Mouse (Mus musculus): ENCODE measurements around the gene Sel1l2. TPM values are rescaled to one million over a fixed set of nuclear protein-coding genes. Genes with fewer than 3 reads are reported as not detected.

Sel1l2 gene
- not detected in 2 replicates for polyA plus RNA-seq (2016; fragmentation: Nextera tagmentation; extraction: Ambion mirVana)

DNA sequence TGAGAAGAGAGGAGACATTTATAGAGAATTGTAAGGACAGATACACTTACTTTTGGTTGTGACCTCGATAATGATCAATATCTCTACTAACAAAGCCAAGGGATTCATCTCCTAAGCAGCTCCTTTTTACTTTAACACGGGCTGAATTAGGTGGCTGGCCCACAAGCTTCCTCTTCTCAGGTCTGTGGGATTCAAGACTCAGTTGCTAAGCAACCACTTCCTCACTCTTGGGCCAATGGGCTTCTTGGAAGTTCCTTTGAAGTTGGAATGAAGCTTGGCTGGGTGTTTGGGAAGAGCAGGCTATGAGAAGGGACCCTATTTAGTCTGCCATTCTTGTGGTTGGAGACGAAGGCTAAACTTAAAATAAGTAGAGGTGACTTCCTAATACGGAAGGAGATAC, at the start of gene Sel1l2:
Gene Sel1l2 (minus strand): TSS at position 182 of the 400 bp plus-strand sequence.
- no peak for ATAC-seq (ENCODE audit: low FRiP score, low read depth)
- H3K27ac ChIP-seq (replicated peaks): no peak within 1 kb of the TSS
- H3K36me3 ChIP-seq: no peaks in the 10 kb centered on the region
- H3K4me3 ChIP-seq: no peak within 1 kb of the TSS
- H3K4me2 ChIP-seq (replicated peaks): no peak within 1 kb of the TSS
- H3K9ac ChIP-seq (replicated peaks): no peak within 1 kb of the TSS
- H3K4me1 ChIP-seq: no peaks in the 10 kb centered on the region
- WGBS: 21% methylated on average over 4 of the region's 4 CpGs
- no peaks in the 10 kb centered on the region for H3K27me3 ChIP-seq
- no peaks in the 10 kb centered on the region for H3K9me3 ChIP-seq

DNA sequence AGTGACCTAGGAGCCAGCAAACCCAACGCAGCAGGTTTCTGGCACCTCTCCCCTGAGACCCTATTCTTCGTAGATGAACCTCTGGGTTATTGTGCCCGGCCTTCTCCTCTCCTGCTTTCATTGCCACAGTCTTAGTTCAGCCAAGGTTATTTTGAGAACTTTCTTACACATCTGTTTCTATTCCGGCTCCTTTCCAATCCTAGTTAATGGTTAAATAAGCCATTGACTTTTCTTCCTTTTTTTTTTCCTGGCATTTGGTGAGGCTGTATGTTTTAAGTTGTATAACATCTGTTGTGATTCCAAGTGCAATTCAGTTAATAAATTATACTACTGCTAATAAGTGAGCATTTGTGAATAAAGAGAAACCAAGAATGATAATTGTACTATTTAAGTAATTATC, 49.6 kb upstream of the Sel1l2 start:
- H3K9ac ChIP-seq (replicated peaks): no peak overlapping the region
- ATAC-seq (ENCODE audit: low FRiP score, low read depth): no peak
- H3K9me3 ChIP-seq: no peaks in the 10 kb centered on the region
- no peaks in the 10 kb centered on the region for H3K4me1 ChIP-seq
- H3K4me3 ChIP-seq: no peak overlapping the region
- no peaks in the 10 kb centered on the region for H3K27me3 ChIP-seq
- no peak overlapping the region for H3K4me2 ChIP-seq (replicated peaks)
- no peaks in the 10 kb centered on the region for H3K36me3 ChIP-seq
- H3K27ac ChIP-seq (replicated peaks): no peak overlapping the region
- WGBS: 84% methylated on average over 4 of the region's 4 CpGs

DNA sequence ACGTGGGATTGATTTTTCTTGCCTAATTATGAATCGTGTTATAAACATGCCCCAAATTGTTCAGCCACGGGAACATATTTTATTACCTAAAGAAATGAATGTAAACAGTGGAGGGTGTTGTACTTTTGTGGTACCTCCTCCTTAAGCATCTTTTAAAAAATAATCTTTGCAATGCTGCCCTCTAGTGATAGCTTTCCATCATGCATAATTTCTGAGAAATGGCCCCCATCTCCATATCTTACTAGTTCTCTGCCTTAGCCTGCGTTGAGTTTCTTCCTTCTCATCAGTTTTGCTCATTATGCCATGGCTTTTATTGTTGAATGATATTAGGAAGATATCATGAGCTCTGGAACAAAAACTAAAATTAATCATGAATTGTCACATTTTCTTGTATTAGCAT, 37.8 kb upstream of the Sel1l2 start:
- Histone ChIP-seq H3K4me2 (replicated peaks) (no peak overlapping the region), H3K4me1 (no peaks in the 10 kb centered on the region), H3K36me3 (no peaks in the 10 kb centered on the region), H3K27ac (replicated peaks) (no peak overlapping the region), H3K9ac (replicated peaks) (no peak overlapping the region), H3K9me3 (no peaks in the 10 kb centered on the region), H3K4me3 (no peak overlapping the region), H3K27me3 (no peaks in the 10 kb centered on the region)
- ATAC-seq (ENCODE audit: low FRiP score, low read depth): peak; percentile 76
- WGBS: 21% methylated on average over 4 of the region's 4 CpGs

DNA sequence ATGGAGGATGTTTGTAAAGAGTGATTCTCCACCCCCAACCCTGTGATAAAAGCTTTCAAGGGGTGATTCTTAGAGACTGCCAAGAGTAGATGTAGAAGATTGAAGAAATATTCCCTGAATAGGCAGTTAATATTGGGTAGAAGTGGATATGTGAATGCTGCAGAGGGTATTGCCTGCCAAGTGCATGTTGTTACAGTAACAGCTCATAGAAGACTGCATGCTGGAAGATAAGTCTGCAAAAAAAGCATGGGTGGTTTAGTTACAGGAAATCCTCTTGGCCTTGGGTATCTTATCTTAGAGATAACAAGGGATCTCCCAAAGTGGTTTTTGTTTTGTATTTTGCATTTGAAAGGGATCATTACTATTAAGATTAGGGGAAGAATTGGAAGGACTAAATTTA, 36.3 kb upstream of the Sel1l2 start:
- ATAC-seq (ENCODE audit: low FRiP score, low read depth): no peak
- Histone ChIP-seq H3K4me2 (replicated peaks) (no peak overlapping the region), H3K27ac (replicated peaks) (no peak overlapping the region), H3K4me1 (no peaks in the 10 kb centered on the region), H3K9me3 (no peaks in the 10 kb centered on the region), H3K9ac (replicated peaks) (no peak overlapping the region), H3K36me3 (no peaks in the 10 kb centered on the region), H3K4me3 (no peak overlapping the region), H3K27me3 (no peaks in the 10 kb centered on the region)

DNA sequence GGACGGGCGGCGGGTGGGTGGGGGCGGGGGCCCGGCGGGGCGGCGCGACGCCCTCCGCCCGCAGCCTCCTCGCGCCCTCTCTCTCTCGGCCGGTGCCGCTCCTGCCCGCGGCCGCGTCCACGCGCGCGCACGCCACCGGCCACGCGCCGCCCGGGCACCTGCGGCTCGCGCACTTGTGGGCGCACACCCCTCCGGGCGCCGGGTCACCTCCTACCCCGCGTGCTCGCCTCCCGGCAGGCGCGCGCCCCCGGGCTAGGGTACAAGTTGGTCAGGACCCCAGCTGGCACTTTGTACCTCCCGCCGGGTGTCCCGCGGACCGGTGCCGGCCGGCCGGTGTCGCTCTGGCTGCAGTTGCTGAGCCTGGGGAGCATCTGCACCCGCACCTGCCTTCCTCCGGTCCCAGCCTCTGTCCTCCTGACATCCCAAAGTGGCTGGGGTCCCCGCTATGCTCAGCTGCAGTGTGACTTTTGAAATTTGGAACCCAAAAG, 6.3 kb upstream of the Sel1l2 start:
- H3K4me3 ChIP-seq: peak overlapping the region; percentile 84
- H3K9me3 ChIP-seq: no peaks in the 10 kb centered on the region
- peak overlapping the region; percentile 84 for H3K4me2 ChIP-seq (replicated peaks)
- peak; percentile 61 for ATAC-seq (ENCODE audit: low FRiP score, low read depth)
- no peaks in the 10 kb centered on the region for H3K27me3 ChIP-seq
- WGBS: 0% methylated on average over 45 of the region's 58 CpGs
- no peaks in the 10 kb centered on the region for H3K36me3 ChIP-seq
- H3K27ac ChIP-seq (replicated peaks): peak overlapping the region; percentile 73
- 0 out of 2 replicates have a peak, but pooled peaks cover 3% of the 10 kb centered on the region for H3K4me1 ChIP-seq
- peak overlapping the region; percentile 77 for H3K9ac ChIP-seq (replicated peaks)

DNA sequence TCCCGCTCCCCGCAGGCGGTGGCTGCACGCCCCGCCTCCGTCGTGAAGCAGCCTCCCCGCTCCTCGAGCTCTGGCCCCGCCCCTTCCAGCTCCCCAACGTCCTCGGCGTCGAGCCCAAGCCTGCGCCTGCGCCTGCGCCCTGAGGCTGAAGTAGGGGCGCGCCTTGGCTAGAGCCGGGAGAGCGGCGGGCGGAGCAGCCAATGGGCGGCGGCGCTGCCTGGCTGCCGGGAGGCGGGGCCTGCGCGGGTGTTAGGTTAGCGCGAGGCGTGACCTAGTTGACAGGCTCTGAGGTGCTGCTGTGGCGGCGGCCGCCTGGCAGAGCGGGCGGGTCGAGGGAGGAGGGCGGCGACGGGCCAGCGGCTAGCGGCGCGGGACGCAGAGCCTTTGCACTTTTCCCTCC, 5.7 kb upstream of the Sel1l2 start, which contains the start of gene Macrod2:
Gene Macrod2 (plus strand): TSS at position 131 of the 400 bp plus-strand sequence.
- Histone ChIP-seq H3K4me1 (0 out of 2 replicates have a peak, but pooled peaks cover 3% of the 10 kb centered on the region), H3K4me2 (replicated peaks) (peak within 1 kb of the TSS; percentile 84), H3K36me3 (no peaks in the 10 kb centered on the region), H3K4me3 (peak within 1 kb of the TSS; percentile 84), H3K9ac (replicated peaks) (peak within 1 kb of the TSS; percentile 77), H3K27ac (replicated peaks) (peak within 1 kb of the TSS; percentile 73), H3K9me3 (no peaks in the 10 kb centered on the region), H3K27me3 (no peaks in the 10 kb centered on the region)
- 2% methylated on average over 37 of the region's 47 CpGs for WGBS
- peak; percentile 100 for ATAC-seq (ENCODE audit: low FRiP score, low read depth)

DNA sequence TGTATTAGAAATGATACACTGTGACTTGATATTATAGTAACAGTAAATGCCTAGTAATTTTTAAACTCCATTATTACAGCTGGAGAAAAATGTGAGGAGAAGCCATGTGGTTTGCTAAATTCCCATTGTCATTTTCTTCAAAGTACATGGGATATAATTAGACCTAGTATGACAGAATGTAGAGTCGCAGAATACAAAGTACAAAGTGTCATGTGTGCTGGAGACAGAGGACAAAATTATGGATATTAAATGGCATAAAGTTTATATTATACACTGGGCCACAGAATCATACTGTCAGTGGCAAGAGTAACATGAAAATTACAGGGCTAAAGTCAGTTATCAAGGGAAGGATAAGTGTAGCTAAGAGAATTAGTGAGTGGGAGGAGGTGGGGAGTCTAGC, 24.7 kb downstream of the Sel1l2 start:
- no peaks in the 10 kb centered on the region for H3K27me3 ChIP-seq
- H3K4me2 ChIP-seq (replicated peaks): no peak overlapping the region
- no peaks in the 10 kb centered on the region for H3K9me3 ChIP-seq
- no peaks in the 10 kb centered on the region for H3K36me3 ChIP-seq
- H3K9ac ChIP-seq (replicated peaks): no peak overlapping the region
- H3K4me1 ChIP-seq: no peaks in the 10 kb centered on the region
- no peak for ATAC-seq (ENCODE audit: low FRiP score, low read depth)
- no peak overlapping the region for H3K4me3 ChIP-seq
- WGBS: 90% methylated on average over 1 of the region's 1 CpGs
- H3K27ac ChIP-seq (replicated peaks): no peak overlapping the region

DNA sequence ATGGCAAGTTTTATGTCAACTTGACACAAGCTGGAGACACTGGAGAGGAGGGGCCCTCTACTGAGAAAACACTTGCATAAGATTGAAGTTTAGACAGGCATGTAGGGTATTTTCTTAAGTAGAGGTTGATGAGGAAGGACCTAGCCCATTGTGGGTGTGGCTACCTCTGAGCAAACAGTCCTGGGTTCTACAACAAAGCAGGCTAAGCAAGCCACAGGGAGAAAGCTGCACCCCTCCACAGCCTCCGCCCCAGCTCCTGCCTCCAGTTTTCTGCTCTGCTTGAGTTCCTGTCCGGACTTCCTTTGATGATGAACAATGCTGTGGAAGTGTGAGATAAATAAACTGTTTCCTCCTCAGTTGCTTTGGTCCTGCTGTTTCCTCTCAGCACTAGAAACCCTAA, 29.6 kb downstream of the Sel1l2 start:
- WGBS: 61% methylated on average over 2 of the region's 2 CpGs
- Histone ChIP-seq H3K9me3 (no peaks in the 10 kb centered on the region), H3K4me2 (replicated peaks) (no peak overlapping the region), H3K4me3 (no peak overlapping the region), H3K27me3 (no peaks in the 10 kb centered on the region), H3K4me1 (no peaks in the 10 kb centered on the region), H3K9ac (replicated peaks) (no peak overlapping the region), H3K36me3 (no peaks in the 10 kb centered on the region), H3K27ac (replicated peaks) (no peak overlapping the region)
- no peak for ATAC-seq (ENCODE audit: low FRiP score, low read depth)

DNA sequence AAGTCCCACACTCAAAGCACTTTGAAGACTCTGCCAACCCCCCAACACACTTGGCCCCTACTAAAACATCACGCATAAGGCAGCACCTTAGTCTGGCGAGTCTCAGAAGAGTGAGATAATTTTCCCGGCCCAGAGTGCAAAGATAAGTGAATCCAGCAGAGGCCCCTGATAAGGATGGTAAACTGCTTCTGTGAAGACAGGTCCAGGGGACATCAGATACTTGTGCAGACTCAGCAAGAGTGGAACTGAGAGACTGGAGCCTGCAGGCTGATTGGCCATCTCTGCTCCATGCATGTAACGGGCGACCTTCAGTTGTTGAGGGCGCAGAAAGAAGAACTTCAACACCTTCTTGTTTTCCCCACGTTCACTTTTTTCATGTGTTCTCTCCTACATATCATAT, 47.1 kb downstream of the Sel1l2 start:
- Histone ChIP-seq H3K4me3 (no peak overlapping the region), H3K27me3 (no peaks in the 10 kb centered on the region), H3K4me2 (replicated peaks) (no peak overlapping the region), H3K27ac (replicated peaks) (no peak overlapping the region), H3K9ac (replicated peaks) (no peak overlapping the region), H3K9me3 (no peaks in the 10 kb centered on the region), H3K4me1 (no peaks in the 10 kb centered on the region), H3K36me3 (no peaks in the 10 kb centered on the region)
- no peak for ATAC-seq (ENCODE audit: low FRiP score, low read depth)
- WGBS: 88% methylated on average over 7 of the region's 7 CpGs

DNA sequence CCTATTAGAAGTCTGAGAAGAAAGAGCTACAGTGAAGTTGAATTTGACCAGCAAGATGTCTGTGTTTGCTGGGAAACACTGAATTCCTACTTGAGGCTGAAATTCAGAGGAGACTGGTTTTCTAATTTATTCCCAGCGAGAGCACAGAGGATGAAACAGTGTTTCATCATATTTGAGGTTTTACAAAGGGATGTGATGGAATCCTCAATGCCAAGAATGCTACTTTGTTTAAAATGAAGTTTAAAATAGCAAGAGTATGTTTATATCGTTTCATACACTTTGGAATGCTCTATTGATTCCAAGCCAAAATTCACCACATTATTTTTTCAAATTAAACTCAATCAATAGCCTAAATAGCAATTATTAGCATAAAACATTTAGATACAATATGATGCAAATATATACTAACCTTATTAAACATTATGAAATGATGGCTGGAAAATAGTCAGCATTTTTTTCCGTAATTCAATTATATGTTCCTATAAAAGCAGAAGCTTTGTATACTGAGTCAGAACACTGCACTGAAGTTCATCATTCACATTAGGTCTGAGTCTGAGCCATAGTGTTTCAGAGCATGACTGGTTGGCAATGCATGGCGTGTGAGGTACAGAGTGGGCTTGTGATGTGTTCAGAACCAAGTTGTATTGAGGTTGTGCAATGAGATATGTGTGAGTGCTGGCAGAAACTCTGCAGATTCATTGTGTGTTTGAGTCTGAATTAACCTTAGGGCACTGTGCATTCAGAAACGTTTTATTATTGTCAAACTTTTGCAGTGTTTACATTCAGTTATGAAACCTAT, 58.8 kb downstream of the Sel1l2 start:
- Histone ChIP-seq H3K9me3 (no peaks in the 10 kb centered on the region), H3K4me1 (no peaks in the 10 kb centered on the region), H3K4me2 (replicated peaks) (no peak overlapping the region), H3K9ac (replicated peaks) (no peak overlapping the region), H3K4me3 (no peak overlapping the region), H3K36me3 (no peaks in the 10 kb centered on the region), H3K27me3 (no peaks in the 10 kb centered on the region), H3K27ac (replicated peaks) (no peak overlapping the region)
- ATAC-seq (ENCODE audit: low FRiP score, low read depth): no peak
- 81% methylated on average over 5 of the region's 5 CpGs for WGBS

DNA sequence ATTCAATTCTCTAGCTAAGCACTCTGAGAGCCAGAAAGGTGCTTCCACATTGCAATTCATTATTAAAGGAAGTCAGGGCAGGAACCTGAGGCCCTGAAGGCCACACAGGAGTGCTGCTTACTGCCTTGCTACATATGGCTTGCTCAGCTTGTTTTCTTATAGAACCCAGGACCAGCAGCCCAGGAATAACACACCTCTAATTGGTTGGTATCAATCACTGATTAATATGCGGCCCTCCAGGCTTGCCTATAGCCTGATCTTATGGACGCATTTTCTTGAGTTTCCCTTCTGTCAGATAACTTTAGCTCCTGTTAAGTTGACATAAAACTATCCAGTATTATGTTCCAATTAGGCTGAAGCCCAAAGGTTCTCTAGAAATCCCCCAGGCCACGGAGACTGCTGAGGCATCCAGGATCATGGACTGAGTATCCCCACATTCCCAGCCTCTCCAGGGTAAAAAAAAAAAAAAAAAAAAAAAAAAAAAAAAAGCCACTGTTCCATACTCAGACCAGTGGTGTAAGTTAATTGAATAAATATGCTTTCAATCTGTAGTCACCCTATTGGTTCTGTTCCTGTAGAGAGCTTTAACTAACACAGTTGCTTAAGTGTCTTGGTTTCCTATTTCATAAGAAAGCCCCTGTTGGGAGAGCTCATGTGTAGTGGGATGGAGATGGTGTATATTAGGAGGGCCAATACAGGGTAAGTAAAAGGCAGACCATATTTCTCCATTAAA, 86.4 kb downstream of the Sel1l2 start:
- no peak overlapping the region for H3K4me2 ChIP-seq (replicated peaks)
- no peaks in the 10 kb centered on the region for H3K27me3 ChIP-seq
- no peaks in the 10 kb centered on the region for H3K9me3 ChIP-seq
- no peak overlapping the region for H3K27ac ChIP-seq (replicated peaks)
- H3K4me3 ChIP-seq: no peak overlapping the region
- ATAC-seq (ENCODE audit: low FRiP score, low read depth): no peak
- no peak overlapping the region for H3K9ac ChIP-seq (replicated peaks)
- no peaks in the 10 kb centered on the region for H3K36me3 ChIP-seq
- 76% methylated on average over 3 of the region's 3 CpGs for whole genome bisulfite sequencing
- H3K4me1 ChIP-seq: no peaks in the 10 kb centered on the region

DNA sequence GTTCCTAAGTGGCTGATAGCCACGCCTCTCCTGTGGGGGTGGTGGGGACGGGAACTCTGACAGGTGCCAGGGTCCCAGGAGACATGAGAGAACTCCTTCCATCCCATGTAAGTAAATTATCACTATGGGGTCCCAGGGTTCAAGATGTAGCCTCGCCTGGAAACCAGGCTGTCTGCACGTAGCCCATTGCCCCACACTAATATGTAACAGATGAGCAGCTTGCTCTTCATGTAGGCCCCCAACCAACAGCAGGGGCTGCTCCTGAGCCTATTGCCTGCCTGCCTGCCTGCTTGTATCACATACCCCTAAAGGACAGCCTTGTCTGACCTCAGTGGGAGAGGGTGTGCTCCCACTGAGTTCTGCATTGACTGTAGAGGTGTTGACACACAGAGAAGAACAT, 92.4 kb downstream of the Sel1l2 start:
- H3K9me3 ChIP-seq: no peaks in the 10 kb centered on the region
- 0 out of 2 replicates have a peak, but pooled peaks have one; percentile 16 for ATAC-seq (ENCODE audit: low FRiP score, low read depth)
- no peak overlapping the region for H3K4me2 ChIP-seq (replicated peaks)

More for the DNA sequence above, 92.4 kb downstream of the Sel1l2 start:
- WGBS: 40% methylated on average over 4 of the region's 4 CpGs
- Histone ChIP-seq H3K27ac (replicated peaks) (no peak overlapping the region), H3K36me3 (no peaks in the 10 kb centered on the region), H3K9ac (replicated peaks) (no peak overlapping the region), H3K4me1 (no peaks in the 10 kb centered on the region), H3K4me3 (no peak overlapping the region), H3K27me3 (no peaks in the 10 kb centered on the region)
